Mouse (Mus musculus): ENCODE results near the gene Tgif2.
"Not testable (repeated sequence)": the region's sequence is repeated elsewhere in the genome, so short reads cannot be mapped to it uniquely, and the experiment has no call there.

GRCm38 (mm10) chr2:156853999-156854771 lies 14.4 kb downstream of the Tgif2 start:
- peak; percentile 27; the same call in 1 of the 2 replicates for TF ChIP-seq CTCF (IDR thresholded peaks at IDR 0.05; ENCODE audit: control insufficient read depth, insufficient read depth, low read length)
- TF ChIP-seq POLR2A (IDR thresholded peaks at IDR 0.05; ENCODE audit: borderline replicate concordance, control insufficient read depth, low read depth, low read length), result not testable (repeated sequence)
